Mouse (Mus musculus) cerebellum, adult 9-10 months (tissue): ENCODE results near the gene Dlgap1.

Experiments used
- DNase-seq: peaks from one replicate; pipeline ENCODE4 v3.0.0; 2022

Gene Dlgap1

GRCm38 (mm10) chr17:70470970-70471371, 502.1 kb downstream of the Dlgap1 start:
- no peak for DNase-seq

DNA sequence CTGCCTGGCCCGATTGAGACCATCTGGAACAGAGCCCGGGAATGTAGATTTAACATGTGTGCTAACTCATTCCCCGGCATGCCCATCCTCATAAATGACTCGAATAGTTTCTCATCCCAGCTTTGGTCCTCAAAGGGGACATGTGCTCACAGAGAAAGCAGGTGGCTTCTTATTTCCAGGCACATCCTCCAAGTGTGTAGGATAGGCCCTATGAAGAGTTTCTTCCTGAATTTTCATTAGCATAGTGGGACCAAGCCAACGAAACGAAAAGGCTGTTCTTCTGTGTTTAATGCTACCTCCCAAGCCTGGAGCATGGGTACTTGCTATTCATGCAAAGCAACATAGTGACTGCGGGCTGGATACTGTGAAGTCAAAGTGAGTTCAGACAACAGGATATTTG, 503.3 kb downstream of the Dlgap1 start:
- DNase-seq, result no peak

- DNase-seq, result no peak
Measured at GRCm38 (mm10) chr17:70473871-70474270, 505.0 kb downstream of the Dlgap1 start.

DNA sequence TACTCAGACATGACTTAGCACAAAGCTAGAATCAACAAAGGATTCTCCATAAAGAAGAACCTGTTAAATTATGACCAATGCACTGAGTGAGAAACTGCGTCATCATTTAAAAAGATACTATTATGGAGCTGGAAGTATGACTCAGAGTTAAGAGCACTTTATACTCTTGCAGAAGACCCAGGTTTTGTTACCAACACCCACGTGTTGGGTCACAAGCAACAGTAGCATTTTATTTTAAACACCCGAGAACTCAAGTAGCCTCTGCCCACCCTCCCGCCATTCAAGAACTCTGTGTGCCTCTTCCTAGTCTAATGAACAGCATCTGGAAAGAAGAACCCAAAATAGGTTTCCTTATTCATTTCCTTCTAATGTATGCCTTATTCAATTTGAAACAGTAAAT, 514.8 kb downstream of the Dlgap1 start:
- no peak for DNase-seq

- peak; percentile 78 for DNase-seq
Measured at GRCm38 (mm10) chr17:70485668-70486067, 516.8 kb downstream of the Dlgap1 start.

GRCm38 (mm10) chr17:70486259-70486658, 517.4 kb downstream of the Dlgap1 start:
- DNase-seq, result no peak

DNA sequence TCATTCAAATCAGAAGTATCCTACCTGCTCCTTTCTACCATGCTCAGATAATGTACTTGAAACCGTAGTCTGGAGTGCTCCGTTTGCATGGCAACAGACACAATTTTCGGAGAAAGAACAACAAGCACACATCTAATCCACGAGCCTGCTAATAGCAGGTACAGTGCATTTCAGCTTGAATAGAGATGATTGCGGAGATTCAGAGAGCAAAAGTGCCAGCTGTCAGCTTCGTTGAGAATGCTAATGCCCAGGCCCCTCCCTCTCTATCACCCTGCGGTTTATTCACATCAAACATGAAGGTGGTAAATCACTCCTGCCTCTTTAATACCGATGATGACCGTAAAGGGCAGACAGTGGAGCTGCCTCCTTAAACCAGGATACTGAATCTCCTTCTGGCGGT, 518.0 kb downstream of the Dlgap1 start:
- peak; percentile 59 for DNase-seq

DNA sequence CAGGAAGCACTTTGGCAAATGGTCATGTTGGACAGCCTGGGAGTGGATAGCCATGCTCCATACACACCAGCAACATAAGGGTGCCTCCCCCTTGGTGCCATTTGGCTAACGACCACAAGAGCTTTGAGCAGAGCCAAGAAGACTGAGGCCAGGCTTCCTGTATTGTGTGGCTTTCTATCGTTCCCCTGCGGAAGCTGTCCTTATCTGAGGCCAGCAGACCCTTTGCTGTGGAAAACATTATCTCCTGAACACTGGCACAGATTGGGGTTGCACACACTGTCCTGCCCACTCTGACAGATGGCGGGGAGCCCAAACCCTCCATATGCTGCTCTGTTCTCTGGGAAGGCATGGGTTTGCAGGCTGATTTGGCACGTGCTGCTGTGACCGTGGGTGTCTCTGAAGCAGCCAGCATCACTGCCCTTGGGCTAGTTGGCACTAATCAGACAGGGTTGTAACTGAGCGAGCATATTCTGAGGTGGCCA, 520.0 kb downstream of the Dlgap1 start:
- peak; percentile 100 for DNase-seq

DNA sequence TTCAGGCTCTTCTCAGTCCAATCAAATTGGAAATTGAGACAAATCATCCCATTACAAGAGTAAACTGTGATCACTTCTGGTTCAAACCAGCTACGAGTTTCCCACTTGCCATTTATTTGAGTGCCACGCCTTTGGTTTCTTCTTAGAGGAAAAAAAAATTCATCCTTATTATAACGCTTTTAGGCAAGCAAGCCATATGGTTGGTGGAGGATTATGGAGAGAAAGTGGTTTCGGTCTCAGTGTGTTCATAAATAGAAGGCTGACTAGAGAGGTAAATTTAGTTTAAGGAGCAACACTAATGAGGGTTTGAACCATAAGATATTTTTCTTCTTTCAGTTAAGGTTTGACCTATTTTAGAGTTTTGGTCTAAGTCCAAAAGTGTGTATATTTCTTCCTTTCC, 522.7 kb downstream of the Dlgap1 start:
- DNase-seq, result peak; percentile 35

DNA sequence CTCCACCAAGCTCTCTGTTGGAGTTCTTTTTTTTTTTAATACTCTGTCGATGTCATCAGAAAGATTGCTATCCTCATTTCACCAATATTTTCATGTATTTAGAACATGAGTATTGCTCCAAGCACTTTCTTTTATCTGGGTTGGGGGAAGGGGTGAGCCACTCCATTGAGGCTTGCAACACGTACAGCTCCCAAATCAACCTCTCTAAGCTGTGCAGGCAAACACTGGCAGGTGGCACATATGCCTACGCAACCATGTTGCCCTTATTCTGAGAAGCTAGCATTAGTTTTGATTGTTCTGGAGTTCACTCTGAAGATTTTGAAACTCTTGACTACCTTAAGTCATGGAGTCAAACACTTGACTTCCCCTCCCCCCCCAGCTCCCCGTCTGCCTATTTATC, 525.5 kb downstream of the Dlgap1 start:
- no peak for DNase-seq

- no peak for DNase-seq
Measured at GRCm38 (mm10) chr17:70498256-70498655, 529.4 kb downstream of the Dlgap1 start.

- no peak for DNase-seq
Measured at GRCm38 (mm10) chr17:70501933-70502332, 533.1 kb downstream of the Dlgap1 start.

GRCm38 (mm10) chr17:70507759-70508158, 538.9 kb downstream of the Dlgap1 start:
- no peak for DNase-seq

GRCm38 (mm10) chr17:70510441-70510840, 541.6 kb downstream of the Dlgap1 start:
- peak; percentile 74 for DNase-seq

DNA sequence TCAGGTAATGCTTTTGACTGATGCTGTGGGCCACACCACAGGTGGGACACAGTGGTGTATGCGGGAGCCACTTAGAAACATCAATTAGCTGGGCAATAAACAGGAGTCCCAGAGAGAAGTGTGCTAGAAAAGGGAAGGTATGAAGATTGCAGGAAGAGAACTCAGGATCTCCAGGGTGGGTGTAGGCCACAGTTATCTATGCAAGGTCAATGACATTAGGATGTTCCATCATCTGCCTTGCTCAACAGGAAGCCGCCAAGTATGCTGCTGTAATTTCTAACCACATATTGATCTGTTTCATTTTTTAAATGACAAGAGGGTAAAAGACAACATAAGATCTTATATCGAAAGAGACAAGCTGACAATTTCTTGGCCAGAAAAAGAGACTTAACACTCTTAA, 542.5 kb downstream of the Dlgap1 start:
- no peak for DNase-seq

DNA sequence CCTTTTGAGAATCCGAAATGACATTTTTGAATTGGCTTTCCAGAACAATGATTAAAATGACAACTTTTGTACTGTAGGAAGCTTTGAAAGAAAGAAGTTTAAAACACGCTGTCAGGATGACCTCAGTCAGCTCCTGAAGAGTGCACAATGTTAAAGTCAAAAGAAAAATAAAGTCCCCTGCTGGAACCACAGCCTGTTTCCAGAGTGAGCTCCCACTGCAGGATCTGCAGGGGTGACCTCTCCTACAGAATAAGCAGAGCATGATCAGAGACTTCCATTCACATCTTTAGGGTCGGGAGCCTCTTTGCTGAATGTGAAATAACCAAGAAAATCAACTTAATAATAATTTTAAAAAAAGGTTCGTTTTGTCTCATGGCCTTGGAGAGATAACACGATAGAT, 544.9 kb downstream of the Dlgap1 start:
- no peak for DNase-seq

DNA sequence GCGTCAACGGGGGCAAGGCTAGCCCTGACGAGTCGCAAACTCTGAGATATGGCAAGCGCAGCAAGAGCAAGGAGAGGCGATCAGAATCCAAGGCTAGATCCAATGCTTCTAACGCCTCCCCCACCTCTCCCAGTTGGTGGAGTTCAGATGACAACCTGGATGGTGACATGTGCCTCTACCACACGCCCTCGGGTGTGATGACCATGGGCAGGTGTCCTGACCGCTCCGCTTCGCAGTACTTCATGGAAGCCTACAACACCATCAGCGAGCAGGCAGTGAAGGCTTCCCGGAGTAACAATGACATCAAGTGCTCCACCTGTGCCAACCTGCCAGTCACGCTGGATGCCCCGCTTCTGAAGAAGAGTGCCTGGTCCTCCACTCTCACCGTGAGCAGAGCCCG, 547.6 kb downstream of the Dlgap1 start:
- no peak for DNase-seq

DNA sequence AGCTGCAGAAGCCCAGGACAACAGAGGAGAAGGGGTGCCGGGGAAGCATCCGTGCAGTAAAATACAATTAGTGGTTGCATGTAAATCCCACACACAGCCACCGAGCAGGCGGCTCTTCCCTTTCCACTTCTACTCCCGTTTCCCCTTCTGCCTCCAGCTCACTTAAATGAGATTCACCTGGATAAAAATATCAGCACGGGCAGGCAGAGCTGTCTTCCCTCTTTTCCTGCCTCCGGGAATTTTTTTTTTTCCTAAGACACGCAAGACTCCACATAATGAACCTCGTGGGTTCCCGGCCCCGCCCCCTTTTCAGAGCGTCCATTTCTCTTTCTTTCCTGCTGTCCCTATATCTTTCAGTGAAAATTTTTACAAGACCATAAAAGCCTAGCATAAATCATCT, 548.5 kb downstream of the Dlgap1 start:
- no peak for DNase-seq

- DNase-seq, result peak; percentile 69
Measured at GRCm38 (mm10) chr17:70521058-70521851, 552.4 kb downstream of the Dlgap1 start.

DNA sequence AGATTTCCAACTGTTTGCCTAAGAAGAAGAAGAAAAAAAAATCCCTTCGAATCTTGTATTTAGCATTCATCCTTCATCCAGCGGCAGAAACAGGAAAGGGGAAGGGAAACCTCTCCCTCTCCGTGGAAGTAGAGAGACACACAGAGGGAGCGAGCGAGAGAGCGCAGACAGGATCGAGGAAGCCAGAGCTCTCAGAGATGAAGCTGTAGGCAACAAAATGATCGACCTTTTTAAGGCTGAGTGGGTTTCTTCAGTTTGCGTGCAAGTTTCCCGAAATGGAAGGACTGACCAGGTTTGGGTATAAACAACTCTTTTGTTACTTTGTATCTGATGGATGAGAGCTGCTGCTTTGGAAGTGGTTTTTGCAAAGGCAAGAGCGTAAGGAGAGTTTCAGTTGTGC, 553.1 kb downstream of the Dlgap1 start:
- DNase-seq, result peak; percentile 77

DNA sequence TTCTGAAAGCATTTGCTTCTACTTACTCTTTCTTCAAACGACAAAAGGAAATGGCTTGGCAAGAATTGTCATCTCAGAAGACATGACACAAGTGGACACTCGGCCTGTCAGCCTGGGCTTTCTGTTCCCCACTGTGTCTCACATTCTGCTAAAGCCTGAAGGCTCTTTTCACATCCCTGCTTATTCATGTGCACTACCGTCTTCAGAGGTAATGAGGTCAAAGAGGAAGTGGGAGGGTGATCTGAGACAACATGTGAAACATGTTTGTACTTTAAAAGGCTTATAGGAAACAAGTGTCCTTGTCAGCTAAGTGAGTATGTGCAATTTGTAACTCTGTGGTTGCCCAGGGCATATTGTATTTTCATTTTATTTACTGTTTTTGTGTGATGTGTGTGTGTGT, 557.1 kb downstream of the Dlgap1 start:
- DNase-seq, result no peak

GRCm38 (mm10) chr17:70527101-70527500, 558.2 kb downstream of the Dlgap1 start:
- DNase-seq, result peak; percentile 83

DNA sequence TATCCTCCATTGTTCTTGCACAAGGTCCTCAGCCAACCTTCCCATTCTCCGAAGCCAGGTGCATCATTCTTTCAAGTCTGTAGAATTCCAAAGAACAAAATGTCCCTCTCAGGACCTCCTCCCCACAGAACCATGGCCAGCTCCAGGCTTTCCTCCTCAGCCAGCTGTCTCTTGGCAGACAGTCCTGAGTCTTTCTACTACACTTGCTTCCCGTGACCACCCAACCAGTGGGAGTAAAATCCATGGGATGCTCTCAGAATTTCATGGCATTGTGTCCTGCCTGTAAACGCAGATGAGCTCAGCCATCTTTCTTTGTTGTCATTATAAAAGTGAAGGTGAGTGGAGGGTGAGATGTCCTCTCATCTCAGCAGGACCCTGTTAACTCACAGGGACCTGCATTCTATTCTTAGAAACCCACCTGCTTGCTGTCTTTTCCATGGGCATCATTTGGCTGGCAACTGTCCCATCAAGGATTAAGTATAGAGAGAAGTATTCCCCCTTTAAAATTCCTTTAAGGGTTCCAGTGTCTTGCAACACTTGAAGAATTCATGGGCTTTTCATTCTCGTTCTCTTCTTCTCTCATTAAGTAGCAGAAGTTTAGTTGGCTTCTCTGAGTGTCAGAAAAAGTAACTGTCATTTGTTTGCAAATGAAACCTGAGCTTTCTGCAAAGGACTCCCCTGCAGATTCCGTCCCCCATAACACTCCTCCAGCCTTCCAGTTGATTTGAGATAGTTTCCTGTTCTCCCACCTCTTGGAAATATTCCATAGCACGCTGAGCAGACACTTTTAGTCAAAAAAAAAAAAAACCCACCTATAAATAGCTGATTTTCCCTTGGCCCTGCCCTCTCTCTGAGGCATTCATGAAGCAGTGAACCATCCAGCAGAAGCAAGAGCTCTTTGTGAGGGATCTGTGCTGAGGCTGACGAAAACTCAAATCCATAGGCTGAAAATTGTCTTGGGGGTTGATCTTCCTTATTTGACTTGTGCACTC, 559.6 kb downstream of the Dlgap1 start:
- peak; percentile 65 for DNase-seq

DNA sequence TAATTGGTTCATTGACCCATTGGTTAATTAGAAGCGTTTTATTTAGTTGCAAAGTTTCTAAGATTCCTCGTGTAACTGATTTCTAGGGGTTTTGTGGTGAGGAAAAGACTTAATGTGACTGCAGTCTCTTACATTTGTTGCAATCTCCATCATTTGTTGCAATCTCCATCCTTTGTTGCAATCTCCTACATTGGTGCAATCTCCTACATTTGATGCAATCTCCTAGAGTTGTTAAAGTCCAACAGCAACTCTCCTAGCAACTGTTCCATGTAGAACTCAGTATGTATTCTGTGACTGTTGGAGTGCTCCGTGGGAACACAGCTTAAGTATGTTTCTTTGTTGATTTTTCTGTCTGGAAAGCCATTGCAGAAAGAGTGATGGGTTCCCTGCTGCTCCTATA, 565.4 kb downstream of the Dlgap1 start:
- no peak for DNase-seq
